Mouse (Mus musculus) MEL (cell line): Measurements from ENCODE around the gene Nop10. TPM values are rescaled to one million over a fixed set of nuclear protein-coding genes. Genes with fewer than 3 reads are reported as not detected.

Experiments
- DNase-seq: peaks from one replicate; pipeline ENCODE4 v3.0.0; 2011; ENCODE audit warnings: low read depth, low spot score
- H3K27ac ChIP-seq: 2 replicates; pipeline ENCODE4 v1.5.1; 2012; ENCODE audit warnings: low read depth, mild to moderate bottlenecking, control low read depth, low read length, moderate library complexity; ENCODE audit not compliant: control insufficient read depth
- H3K27me3 ChIP-seq, 2 experiments: fragments of 150-350 bp in 1 of 2; sonication (generic) in 1 of 2; 2 replicates each; pipeline ENCODE4 v1.6.1; 2012; ENCODE audit warnings: low read length in 2 of 2, mild to moderate bottlenecking in 2 of 2, improper control_type of control experiment in 1 of 2, moderate library complexity in 1 of 2; ENCODE audit not compliant: insufficient read depth in 2 of 2, control insufficient read depth in 1 of 2
- H3K36me3 ChIP-seq, 2 experiments: 2 replicates each; pipeline ENCODE4 v1.6.1; 2012 to 2014; ENCODE audit warnings: low read length in 2 of 2, improper control_type of control experiment in 1 of 2, inconsistent platforms in 1 of 2, mild to moderate bottlenecking in 1 of 2; ENCODE audit not compliant: insufficient read depth in 2 of 2, control insufficient read depth in 1 of 2
- H3K4me1 ChIP-seq, 2 experiments: fragments of 150-350 bp in 1 of 2; sonication (generic) in 1 of 2; 2 replicates each; pipeline ENCODE4 v1.6.1; 2012; ENCODE audit warnings: low read length in 2 of 2, improper control_type of control experiment in 1 of 2, mild to moderate bottlenecking in 1 of 2; ENCODE audit not compliant: insufficient read depth in 2 of 2, control insufficient read depth in 1 of 2
- H3K4me3 ChIP-seq, 2 experiments: fragments of 150-350 bp in 1 of 2; sonication (generic) in 1 of 2; 2 replicates each; pipeline ENCODE4 v1.5.1; 2012; ENCODE audit warnings: low read depth in 2 of 2, low read length in 2 of 2, mild to moderate bottlenecking in 2 of 2, moderate library complexity in 2 of 2, control low read depth in 1 of 2, improper control_type of control experiment in 1 of 2; ENCODE audit not compliant: control insufficient read depth in 1 of 2, insufficient read depth in 1 of 2
- H3K79me2 ChIP-seq: 2 replicates; pipeline ENCODE4 v1.6.1; 2012; ENCODE audit warnings: mild to moderate bottlenecking, low read length, moderate library complexity; ENCODE audit not compliant: control insufficient read depth, poor library complexity, insufficient read depth
- H3K9ac ChIP-seq: 2 replicates; pipeline ENCODE4 v1.6.1; 2012; ENCODE audit warnings: low read depth, mild to moderate bottlenecking, control low read depth, low read length, moderate library complexity; ENCODE audit not compliant: control insufficient read depth, poor library complexity, severe bottlenecking
- H3K9me3 ChIP-seq: fragments of 150-350 bp; sonication (generic); replicated peaks from 2 replicates; pipeline ENCODE4 v1.6.1; 2012; ENCODE audit warnings: mild to moderate bottlenecking, low read length, improper control_type of control experiment, moderate library complexity; ENCODE audit not compliant: insufficient read depth
- BHLHE40 ChIP-seq: IDR thresholded peaks from 2 replicates; pipeline ENCODE4 v1.6.1; 2012; ENCODE audit warnings: low read depth, mild to moderate bottlenecking, inconsistent platforms, low read length, improper control_type of control experiment, borderline replicate concordance
- CHD2 ChIP-seq: IDR thresholded peaks from 2 replicates; pipeline ENCODE4 v1.6.1; 2011; ENCODE audit warnings: low read length, improper control_type of control experiment
- E2F4 ChIP-seq: IDR thresholded peaks from 2 replicates; pipeline ENCODE4 v1.6.1; 2011; ENCODE audit warnings: low read depth, low read length, improper control_type of control experiment, borderline replicate concordance
- ELF1 ChIP-seq: IDR thresholded peaks from 2 replicates; pipeline ENCODE4 v1.6.1; 2014; ENCODE audit warnings: low read depth, mild to moderate bottlenecking, inconsistent platforms, low read length, improper control_type of control experiment, moderate library complexity
- ETS1 ChIP-seq: IDR thresholded peaks from 2 replicates; pipeline ENCODE4 v1.6.1; 2012; ENCODE audit warnings: low read depth, mild to moderate bottlenecking, inconsistent platforms, low read length, improper control_type of control experiment, moderate library complexity
- GATA1 ChIP-seq: IDR thresholded peaks from 2 replicates; pipeline ENCODE4 v1.6.1; 2011; ENCODE audit warnings: low read depth, low read length, improper control_type of control experiment
- MAX ChIP-seq: IDR thresholded peaks from 2 replicates; pipeline ENCODE4 v1.6.1; 2011; ENCODE audit warnings: low read length, improper control_type of control experiment
- MEF2A ChIP-seq: IDR thresholded peaks from 2 replicates; pipeline ENCODE4 v1.6.1; 2014; ENCODE audit warnings: low read depth, mild to moderate bottlenecking, inconsistent platforms, low read length, improper control_type of control experiment; ENCODE audit not compliant: poor library complexity, insufficient replicate concordance, severe bottlenecking; ENCODE audit errors: extremely low read depth
- MXI1 ChIP-seq: IDR thresholded peaks from 2 replicates; pipeline ENCODE4 v1.6.1; 2011; ENCODE audit warnings: mild to moderate bottlenecking, low read depth, low read length, improper control_type of control experiment
- MYB ChIP-seq: IDR thresholded peaks from 2 replicates; pipeline ENCODE4 v1.6.1; 2011; ENCODE audit warnings: mild to moderate bottlenecking, low read depth, low read length, improper control_type of control experiment
- MYC ChIP-seq: IDR thresholded peaks from 2 replicates; pipeline ENCODE4 v1.6.1; 2011; ENCODE audit warnings: low read depth, mild to moderate bottlenecking, low read length, improper control_type of control experiment, moderate library complexity
- NRF1 ChIP-seq: IDR thresholded peaks from 2 replicates; pipeline ENCODE4 v1.6.1; 2014; ENCODE audit warnings: low read depth, mild to moderate bottlenecking, inconsistent platforms, low read length, improper control_type of control experiment, moderate library complexity; ENCODE audit not compliant: poor library complexity, insufficient read depth, severe bottlenecking
- POLR2A ChIP-seq, 2 experiments: IDR thresholded peaks; 2 replicates each; pipeline ENCODE4 v1.6.1; 2011 to 2012; ENCODE audit warnings: low read length in 2 of 2, mild to moderate bottlenecking in 2 of 2, control low read depth in 1 of 2, improper control_type of control experiment in 1 of 2, low read depth in 1 of 2, moderate library complexity in 1 of 2; ENCODE audit not compliant: control insufficient read depth in 1 of 2, insufficient read depth in 1 of 2, poor library complexity in 1 of 2
- POLR2AphosphoS5 ChIP-seq: IDR thresholded peaks from 2 replicates; pipeline ENCODE4 v1.6.1; 2012; ENCODE audit warnings: low read depth, borderline replicate concordance, mild to moderate bottlenecking, inconsistent platforms, low read length, moderate library complexity, mixed read lengths
- TAL1 ChIP-seq: IDR thresholded peaks from 2 replicates; pipeline ENCODE4 v1.6.1; 2012; ENCODE audit warnings: mild to moderate bottlenecking, inconsistent platforms, low read length, moderate library complexity, mixed read lengths
- TCF12 ChIP-seq: IDR thresholded peaks from 2 replicates; pipeline ENCODE4 v1.6.1; 2014; ENCODE audit warnings: low read depth, mild to moderate bottlenecking, inconsistent platforms, low read length, improper control_type of control experiment, moderate library complexity
- ZC3H11A ChIP-seq: IDR thresholded peaks from 2 replicates; pipeline ENCODE4 v1.6.1; 2012; ENCODE audit warnings: low read depth, mild to moderate bottlenecking, inconsistent platforms, low read length, improper control_type of control experiment
- ZNF384 ChIP-seq: IDR thresholded peaks from 2 replicates; pipeline ENCODE4 v1.6.1; 2012; ENCODE audit warnings: low read depth, mild to moderate bottlenecking, inconsistent platforms, low read length, improper control_type of control experiment
- polyA plus RNA-seq, 2 experiments: library from polyadenylated mRNA; stranded (reverse) in 1 of 2; unstranded in 1 of 2; fragments of >175 nt in 1 of 2; fragments of >200 nt in 1 of 2; gene quantifications; 2 replicates each; pipeline versions ENCODE4 v1.2.1 to v1.2.4; 2012; ENCODE audit warnings: low replicate concordance in 2 of 2, low read depth in 1 of 2; ENCODE audit not compliant: insufficient read length in 2 of 2, insufficient read depth in 1 of 2, missing spikeins in 1 of 2
- total RNA-seq: library from RNA; depleted of rRNA; stranded (reverse); fragments of 300-350 nt; gene quantifications from 2 replicates; pipeline ENCODE4 v1.2.3, GENCODE M21; 2012

The Nop10 gene
- total and polyA plus RNA-seq, 3 experiments = 253 to 275 TPM; not detected in 1

- DNase-seq = no peak
- no peak overlapping the region for H3K9ac ChIP-seq
Observed at GRCm38 (mm10) chr2:112296211-112296610, 34.5 kb downstream of the Nop10 start.

GRCm38 (mm10) chr2:112298221-112298620, 36.5 kb downstream of the Nop10 start:
- no peaks in the 10 kb centered on the region for H3K27me3 ChIP-seq
- no peak for DNase-seq
- H3K79me2 ChIP-seq = peaks cover 1% of the 10 kb centered on the region; the same call in 1 of the 2 replicates
- peaks cover under 1 to 2% of the 10 kb centered on the region in 2 experiments; a peak in 2 of 4 replicates for H3K36me3 ChIP-seq
- H3K4me3 ChIP-seq = no peak overlapping the region
- H3K9me3 ChIP-seq = no peaks in the 10 kb centered on the region
- H3K9ac ChIP-seq = no peak overlapping the region
- TF ChIP-seq TCF12 (no peak), MYB (no peak), BHLHE40 (no peak), MEF2A (no peak), ELF1 (no peak), NRF1 (no peak), ETS1 (no peak), E2F4 (no peak), GATA1 (no peak), POLR2A (IDR thresholded peaks at IDR 0.05; ENCODE audit: control insufficient read depth in 1 of 2, insufficient read depth in 1 of 2, low read depth in 1 of 2, low read length in 2 of 2, poor library complexity in 1 of 2) (no peak), MAX (no peak), TAL1 (no peak), ZNF384 (no peak), POLR2AphosphoS5 (no peak), MYC (no peak), MXI1 (no peak)
- H3K27ac ChIP-seq = no peak overlapping the region
- H3K4me1 ChIP-seq = no peaks in the 10 kb centered on the region

More at GRCm38 (mm10) chr2:112296211-112296610, 34.5 kb downstream of the Nop10 start:
- H3K27ac ChIP-seq = no peak overlapping the region
- no peak overlapping the region for H3K4me3 ChIP-seq
- TF ChIP-seq NRF1 (no peak), ZC3H11A (no peak), CHD2 (no peak), GATA1 (no peak)
- TF ChIP-seq, all 39 proteins: peak for 0
- H3K9me3 ChIP-seq = no peaks in the 10 kb centered on the region
- H3K36me3 ChIP-seq = peaks cover 2 to 4% of the 10 kb centered on the region in 2 experiments; a peak in 3 of 4 replicates
- no peaks in the 10 kb centered on the region for H3K27me3 ChIP-seq
- H3K79me2 ChIP-seq = peaks cover 1% of the 10 kb centered on the region; the same call in 1 of the 2 replicates
- H3K4me1 ChIP-seq = no peaks in the 10 kb centered on the region
